Mouse (Mus musculus) retina, postnatal 7 days (tissue): ENCODE measurements at regions not wholly inside any gene's neighbourhood (a gene's known extent, or its start where the extent isn't known, plus 50 kb on each side); places are given as distances from the start of the nearest gene placed in this dataset.

Source experiments
- DNase-seq: peaks from one replicate; pipeline ENCODE4 v3.0.0-alpha.2; 2012; ENCODE audit warnings: low read depth, low spot score

DNA sequence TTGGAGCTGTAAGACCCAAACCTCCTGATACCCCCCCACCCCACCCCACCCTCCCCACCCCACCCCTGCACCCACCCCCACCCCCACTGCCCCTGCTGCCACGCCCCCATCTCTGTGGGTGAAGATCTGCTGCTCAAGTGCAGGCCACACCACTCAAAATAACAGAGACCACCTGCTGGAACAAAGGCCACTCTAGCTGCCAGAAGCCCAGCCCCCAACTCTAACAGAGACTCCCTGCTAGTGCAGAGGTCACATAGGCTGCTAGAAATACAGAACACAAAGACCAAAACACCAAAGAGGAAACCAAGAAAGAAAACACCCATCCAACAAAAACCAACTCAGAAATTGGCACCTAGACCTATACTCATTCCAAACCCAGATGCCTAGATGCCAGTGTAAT is 58.9 kb downstream of the Olfr267 start:
- no peak for DNase-seq

DNA sequence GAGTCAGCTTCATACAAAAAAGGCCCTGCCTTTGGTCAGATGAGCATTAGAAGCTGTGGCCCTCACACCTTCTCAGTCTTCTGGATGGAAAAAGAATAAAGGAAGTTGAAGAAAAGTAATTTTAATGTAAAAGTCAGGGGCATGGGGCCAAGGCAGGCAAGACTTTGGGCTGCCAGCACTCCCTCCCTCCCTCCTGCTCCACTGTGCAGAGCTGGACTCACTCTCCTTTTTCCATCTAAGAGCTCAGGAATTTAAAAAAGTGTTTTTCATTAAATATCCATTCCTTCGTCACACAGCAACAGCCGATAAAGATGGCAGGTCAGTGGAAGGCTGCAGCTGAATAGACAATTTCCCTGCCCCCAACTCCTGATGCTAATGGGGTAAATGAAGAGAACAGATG is 61.1 kb downstream of the Olfr267 start:
- DNase-seq: no peak

DNA sequence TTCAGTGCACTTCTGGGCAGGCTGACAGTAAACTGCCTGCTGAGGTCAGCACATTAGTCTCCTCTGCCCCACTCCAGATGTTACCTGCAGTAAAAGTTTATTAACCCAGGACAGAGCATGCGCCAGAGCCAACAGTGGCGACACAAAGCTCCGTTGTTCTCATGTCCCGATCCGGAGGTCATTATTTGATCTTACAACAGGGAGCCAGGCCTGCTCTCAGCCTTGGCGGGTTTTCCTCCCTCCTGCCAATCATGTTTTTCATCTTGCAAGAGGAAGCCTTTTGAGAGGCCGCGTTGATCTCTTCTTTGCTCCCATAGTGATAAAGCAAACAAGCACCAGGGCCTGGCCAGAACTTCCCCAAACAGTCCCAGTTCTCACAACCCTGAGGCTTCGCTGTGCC is 64.7 kb downstream of the Olfr267 start:
- DNase-seq: no peak

DNA sequence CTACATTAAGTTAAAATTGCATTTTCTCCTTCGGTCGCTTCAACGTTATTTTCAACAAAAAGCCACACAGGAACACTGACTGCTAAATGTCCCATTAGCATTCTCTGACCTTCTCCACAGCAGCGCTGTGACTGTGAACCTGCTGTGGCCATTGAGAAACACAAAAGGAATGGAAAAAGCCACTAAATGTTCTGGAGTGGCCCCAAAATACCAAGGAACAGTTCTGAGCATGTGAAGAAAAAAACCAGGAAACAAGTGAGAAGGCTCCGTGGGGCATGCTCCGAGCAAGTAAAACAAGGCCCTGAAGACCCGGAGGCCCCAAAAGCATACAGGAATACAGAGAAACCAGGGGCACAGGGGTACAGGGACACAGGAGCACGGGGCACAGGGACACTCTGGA is 66.8 kb downstream of the Olfr267 start:
- DNase-seq: no peak

DNA sequence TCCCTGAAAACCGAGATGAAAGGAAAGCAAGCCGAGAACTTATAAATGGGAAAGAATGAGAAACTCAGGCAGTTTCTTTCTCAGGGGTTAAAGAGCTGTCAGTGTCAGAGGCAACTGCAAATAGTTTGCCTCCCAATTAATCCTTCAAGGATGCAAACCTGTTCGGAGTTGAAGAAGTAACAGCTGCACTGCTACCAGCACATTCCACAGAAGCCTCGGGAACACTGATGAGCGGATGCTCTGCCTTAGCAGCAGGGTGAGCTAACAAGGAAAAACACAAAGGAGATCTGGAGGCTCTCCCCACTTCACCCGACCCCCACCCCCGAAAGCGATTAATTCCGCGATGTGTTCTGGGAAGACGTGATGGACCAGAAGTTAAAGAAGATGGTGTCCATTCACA is 71.1 kb downstream of the Olfr267 start:
- no peak for DNase-seq

DNA sequence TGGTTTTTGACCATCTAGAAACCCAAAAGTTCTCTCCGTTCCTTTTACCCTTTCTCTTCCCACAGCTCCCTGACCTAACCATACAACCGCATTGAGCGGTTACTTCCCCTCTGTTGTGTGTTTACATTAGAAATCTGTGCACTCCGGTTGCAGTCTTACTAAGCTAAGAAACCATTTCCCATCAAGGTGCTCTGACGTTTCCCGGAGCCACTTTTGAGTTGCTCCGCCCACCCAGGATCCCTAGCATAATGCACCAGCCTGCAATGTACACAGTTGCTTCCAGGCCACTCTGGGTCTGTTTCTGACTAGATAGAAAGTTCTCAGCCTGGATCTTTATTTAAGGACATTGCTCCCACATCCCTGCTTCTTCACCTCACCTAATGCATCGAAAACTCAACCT is 71.7 kb downstream of the Olfr267 start:
- DNase-seq: no peak

DNA sequence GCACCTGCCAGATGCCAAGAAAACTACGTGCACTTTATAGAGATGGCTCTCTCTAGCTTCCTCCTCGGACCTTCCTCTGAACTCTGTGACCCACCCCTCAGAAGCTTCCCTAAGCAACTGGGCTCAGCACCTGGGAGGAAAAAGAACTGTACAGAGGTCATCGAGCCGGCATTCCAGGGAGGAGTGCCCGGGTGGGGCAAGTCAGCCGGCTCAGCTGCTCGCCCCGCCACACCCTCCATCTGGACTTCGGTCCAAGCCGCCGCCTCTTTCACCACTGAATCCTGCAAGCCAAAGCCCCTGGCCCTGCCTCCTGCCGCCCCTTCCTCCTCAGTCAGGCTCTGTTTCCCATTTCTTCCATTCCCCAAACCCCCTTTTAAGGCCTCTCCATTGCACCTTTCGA is 73.3 kb downstream of the Olfr267 start:
- no peak for DNase-seq

DNA sequence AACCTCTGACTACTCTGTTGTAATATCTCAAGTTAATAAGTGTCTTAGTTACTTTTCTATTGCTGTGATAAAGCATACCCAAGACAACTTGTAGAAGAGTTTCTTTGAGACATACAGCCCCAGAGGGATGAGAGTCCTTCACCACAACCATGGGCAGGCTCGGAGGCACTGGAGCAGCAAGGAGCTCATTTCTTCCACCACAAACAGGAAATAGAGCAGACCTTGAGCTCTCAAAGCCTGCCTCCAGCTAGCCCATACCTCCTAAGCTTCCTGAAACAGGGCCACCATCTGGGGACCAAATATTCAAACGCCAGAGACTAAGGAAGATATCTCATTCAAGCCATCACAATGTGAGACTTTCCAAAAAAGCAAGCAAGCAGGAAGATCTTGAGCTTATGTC is 74.6 kb downstream of the Olfr267 start:
- no peak for DNase-seq

DNA sequence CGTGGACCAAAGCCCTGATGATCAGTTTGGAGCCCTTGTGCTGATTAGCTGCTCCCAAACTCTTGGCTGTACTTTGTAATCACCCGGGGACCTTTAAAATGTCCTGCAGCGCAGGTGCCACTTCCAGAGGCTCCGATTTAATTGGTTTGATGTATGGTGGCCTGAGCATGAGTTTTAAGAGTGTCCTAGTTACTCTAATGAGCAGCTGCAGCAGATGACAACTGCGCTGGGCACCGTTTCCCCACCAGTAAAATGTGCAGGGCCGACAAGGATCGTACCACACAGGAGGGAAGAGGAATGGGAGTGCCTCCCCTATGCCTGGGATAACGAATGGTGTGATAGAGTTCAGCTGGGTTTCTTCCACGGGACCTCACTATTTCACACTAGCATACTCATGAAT is 75.3 kb downstream of the Olfr267 start:
- no peak for DNase-seq

DNA sequence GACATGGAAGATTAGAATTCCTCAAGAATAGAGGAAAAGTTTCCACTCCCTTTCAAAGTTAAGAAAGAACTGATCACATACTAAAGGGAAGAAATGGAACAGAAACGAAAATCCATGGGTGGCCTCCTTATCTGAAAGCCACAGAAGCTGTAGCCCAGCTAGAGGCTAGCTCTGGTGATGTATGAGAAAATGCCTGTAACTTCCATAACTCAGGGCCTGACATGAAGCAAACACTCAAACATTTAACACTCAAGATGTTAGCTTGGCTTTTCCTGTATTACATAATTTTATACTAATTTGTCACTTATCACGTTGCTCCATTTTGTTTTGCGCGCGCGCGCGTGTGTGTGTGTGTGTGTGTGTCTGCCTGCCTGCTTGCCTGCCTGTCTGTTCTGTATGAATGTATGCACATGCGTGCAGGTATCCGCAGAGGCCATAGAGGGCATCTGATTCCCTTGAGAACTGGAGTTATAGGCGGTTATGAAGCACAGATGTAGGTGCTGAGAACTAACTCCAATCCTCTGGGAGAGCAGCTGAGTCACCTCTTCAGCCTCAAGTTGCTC is 88.2 kb downstream of the Olfr267 start:
- DNase-seq: no peak

DNA sequence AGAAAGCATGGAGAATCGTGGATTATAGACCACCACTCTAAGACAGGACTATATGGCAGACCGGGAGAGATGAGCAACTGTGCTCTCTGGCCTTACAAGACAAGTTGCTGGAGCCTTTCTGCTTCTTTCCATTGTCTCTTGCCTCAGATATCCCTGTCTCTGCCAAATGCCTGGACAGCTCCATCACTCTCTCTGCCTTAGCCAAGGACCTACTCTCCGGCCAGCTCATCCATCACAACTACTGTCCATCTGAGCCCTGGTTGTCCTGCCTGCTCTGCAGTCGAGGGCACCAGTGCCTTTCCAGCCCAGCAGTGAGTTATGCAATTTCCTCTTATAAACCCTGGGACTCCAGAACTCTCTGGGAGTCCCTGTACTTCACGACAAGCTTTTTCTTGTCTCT is 88.7 kb downstream of the Olfr267 start:
- no peak for DNase-seq

DNA sequence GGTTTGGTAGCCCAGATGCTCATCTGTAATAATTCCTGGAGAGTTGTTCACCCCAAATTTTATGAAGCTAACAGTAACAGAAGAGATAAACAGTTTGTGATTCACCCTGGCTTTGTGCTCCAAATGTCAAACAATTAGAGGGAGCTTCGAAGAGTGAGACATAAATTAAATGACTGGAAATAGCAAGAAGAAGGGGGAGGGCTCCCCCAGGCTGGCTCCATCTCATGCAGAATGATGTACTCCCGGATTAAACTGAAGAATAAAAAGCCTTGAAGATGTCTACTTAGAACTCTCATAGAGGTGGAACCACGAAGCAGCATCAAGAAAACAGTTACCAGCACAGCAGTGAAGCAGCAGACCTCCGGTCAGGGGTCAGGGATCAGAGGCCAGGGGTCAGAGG is 90.8 kb downstream of the Olfr267 start:
- no peak for DNase-seq

DNA sequence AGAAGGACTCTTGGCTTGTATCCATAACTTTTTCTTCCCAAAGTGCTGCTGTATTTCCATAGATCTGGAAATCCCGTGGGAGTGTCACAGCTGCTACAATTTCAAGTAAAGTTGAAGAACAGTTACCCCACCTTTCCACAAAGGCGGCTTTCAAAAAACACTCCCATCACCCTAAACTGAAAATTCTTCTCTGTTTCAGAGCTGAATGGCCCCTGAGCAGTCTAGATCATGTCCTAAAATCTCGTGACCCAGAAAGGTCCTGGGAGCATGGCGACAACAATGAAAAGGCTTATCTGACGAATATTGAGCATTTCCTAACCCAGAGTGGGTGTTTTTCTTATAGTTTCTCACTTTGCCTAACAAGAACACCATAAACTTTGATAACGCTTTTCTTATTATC is 92.2 kb downstream of the Olfr267 start:
- no peak for DNase-seq

DNA sequence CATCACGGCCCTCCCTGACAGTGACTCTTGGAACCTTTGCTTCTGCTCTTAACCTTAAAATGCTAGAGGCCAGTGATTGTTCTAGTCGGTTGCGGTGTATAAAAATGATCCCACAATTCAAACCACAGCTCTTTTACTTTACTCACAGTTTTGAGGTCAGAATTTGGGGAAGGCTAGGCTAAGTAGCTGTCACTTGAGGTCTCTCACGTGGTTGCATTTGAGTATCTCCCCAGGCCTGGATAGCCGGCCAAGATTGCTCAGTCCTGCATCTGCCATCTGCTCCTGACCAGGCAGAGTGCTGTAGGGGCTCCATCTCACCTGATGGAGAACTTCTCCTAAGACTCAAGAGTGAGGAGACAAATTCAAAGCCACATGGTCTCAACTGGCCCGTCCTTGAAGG is 94.5 kb downstream of the Olfr267 start:
- DNase-seq: no peak

DNA sequence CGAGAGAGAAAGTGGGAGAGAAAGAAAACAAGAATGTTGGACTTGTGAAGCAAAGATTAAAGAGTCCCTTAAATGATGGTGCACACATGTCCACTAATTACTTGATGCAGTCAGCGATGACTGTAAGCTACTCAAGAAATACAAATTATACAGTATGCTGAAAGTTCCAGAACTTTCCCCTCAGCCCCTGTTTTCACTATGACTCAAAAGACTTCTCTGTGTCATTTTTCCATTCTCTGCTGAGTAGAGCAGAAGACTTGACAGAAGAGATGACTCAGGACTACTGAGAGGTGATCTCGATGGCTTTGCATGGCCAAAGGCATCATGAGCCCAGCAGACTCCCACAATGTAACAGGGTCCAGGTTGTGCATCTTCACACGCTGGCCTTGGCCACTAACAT is 105.6 kb downstream of the Olfr267 start:
- no peak for DNase-seq

DNA sequence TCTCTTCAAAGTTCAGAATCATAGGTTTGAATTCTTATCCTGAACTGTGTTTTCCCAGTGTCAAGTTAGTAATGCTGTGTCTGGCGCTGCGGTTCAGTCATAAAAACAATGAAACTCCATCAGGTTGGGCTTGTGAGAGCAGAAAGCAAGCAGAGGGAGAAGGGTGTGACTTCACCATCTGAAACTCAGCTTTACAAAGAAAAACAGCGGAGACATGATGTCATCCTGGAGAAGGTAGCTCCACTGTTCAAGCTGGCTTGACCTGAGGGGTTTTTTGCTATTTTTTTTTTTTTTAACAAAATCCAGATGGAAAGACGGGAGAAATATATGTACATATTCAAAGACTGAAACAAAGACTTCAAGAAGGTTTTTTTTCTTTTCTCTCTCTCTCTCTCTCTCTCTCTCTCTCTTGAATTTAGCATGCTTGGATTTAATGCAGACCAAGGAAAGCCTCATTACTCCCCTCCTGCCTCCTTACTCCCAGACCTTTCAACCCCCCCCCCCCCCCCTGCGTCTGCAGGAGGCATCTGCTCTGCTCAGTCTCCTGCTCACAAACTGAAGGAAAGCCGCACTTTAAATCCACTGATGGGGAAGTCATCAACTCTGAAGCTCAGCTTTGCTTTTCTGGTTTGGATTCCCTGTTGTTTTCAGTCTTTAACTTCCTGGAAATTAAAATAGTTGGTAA is 109.7 kb downstream of the Olfr267 start:
- no peak for DNase-seq

DNA sequence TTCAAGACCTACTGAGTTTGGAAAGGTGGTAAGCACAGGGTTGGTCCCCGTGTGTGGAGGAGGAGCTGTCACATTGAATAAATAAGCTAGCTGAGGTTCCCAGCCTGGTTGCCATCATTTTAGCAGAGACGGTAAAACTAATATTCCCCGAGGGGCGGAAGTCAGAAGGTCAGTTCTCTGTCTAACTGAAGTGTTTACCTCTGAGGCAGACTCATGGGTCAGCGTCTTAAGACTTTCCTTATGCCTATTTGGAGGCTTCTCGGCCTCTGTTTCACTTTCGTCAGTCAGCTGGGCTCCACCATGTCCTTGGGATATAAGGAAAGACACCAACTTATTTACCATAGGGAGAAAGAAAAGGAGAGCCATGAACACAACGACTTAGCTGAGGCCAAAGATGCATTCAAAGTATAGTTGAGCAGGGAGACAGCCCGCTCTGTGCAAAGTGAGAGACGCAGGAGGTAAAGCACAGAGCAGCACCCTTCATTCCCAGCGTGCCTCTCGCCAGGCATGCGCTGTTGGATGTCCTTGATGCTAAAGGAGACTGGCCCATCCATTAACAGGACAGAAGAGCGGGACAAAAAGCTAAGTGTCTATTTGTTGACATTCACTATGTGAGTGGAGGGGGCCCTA is 116.0 kb downstream of the Olfr267 start:
- DNase-seq: no peak

DNA sequence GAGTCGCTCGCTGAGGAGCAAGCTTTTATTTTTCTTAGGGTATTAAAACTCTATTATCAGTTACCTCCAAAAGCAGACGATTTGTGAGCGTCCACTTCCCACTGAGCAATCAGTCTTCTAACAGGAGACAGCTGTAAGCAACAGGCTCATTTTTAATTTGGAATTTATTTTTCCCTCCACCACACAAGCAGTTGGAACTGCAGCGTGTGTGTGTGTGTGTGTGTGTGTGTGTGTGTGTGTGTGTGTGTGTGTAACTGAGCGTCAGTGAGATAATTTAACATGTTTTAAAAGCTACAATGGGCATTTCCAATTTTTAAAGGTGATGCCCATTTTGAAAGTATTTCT is 116.6 kb downstream of the Olfr267 start:
- no peak for DNase-seq

DNA sequence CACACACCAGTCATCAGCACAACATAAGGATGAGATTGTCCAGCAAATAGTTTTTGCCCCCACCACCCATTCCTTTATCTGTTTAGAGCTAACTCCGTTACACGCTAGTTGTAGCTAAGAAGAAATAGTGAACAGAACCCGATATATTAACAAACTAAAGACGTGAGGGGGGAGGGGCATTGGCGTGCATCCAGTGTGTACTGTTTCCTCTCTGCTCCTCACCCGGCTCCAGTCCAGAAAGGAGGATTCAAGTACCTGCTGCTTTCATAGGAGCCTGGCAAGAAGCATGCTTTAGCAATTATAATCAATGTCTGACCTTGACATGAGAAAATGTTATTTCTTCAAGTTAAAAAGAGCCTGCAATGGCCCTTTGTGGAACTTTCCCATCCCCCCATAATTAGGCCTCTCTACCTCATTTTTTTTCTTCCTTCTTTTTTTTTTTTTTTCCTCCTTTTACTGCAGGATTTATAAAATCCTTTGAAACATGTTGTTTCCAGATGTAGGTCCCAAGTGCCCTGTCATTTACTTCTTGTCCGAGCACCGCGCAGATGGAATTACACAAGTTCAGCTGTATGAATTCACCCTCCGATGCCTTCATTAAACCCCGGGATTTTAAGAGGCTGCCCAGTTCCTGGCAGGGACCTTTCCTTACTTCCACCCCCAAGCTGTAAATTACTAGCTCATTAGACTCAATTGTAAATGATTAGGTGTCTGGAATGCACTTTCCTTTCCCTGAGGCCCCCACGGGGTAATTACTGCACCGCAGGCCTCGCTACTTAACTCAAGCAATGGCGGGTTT is 116.6 kb upstream of the Lpar1 start:
- peak; percentile 16 for DNase-seq

DNA sequence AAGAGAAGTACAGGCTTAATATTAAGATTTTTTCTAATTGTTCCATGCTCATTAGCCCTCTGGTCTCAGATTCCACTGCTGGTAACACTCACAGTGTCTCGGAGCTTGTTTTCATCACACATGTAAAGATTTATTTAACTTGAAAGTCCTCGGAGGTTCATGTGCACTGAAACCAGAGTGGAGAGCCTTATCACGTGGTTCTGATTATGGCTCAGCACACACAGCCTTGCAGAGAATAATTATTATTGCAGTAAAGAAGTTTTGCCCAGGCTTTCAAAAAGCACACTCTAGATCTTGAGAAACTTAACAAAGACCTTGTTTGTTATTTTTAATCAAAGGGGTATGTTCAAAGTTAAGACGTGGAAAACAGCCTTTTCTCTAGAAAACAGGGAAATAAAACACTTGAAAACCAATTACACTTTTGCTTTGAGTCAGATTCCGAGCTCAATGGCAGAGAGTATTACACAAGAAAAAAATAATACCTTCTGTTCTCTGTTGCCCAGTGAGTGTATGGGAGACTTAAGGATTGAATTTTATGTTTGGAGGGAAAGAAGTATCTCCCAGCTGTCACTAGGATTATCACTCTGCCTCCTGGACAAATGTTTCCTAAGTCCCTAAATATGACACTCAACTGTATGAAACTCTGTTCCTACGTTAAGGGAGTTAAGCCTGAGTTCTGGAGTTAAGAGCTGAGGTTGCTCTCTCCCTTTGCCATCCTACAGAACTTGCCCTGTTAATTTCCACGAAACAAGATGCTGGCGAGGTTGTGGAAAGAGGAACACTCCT is 114.9 kb upstream of the Lpar1 start:
- DNase-seq: no peak

DNA sequence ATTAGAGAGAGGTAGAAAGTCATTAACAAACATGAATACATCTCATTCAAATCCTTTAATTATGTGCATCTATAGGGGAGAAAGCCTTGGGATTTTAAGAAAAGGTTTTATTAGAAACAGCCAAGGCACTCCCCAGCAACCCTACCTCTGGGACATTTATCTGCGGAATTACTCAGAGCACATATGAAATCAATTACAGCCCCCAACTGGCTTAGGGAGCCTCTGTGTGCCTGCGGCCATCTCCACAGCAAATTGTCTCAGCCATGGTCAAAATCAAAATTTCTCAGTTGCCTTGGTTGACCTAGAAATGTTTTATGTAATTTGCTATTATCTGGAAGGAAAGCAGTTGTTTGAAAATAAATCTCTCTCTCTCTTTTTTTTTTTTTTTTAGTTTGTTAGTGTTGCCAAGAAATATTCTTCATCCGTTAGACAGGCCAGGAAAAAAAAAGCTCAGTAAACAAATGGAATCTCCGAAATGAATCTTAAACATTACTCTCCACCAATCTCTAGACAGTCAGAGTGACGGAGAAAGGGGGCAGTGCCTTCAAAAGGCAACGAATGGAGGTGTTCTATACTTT is 110.0 kb upstream of the Lpar1 start:
- DNase-seq: no peak
